In genomic region chr6:140853508-140853907, GRCm38 (mm10) we compare ENCODE assay signal across 8 mouse cellular contexts.
A peak's percentile ranks its signal among the peaks of the same experiment; 100 is the strongest.
DNase-seq lines count a peak whose midpoint lies in the region; ATAC-seq and TF ChIP-seq lines count a peak whose summit lies in the region.

No protein-coding gene starts in this region.

- no peak overlapping the region for H3K4me3 ChIP-seq in heart, postnatal 0 days (ENCODE audit: low read depth, low read length)
- no peak overlapping the region for H3K4me3 ChIP-seq in heart, embryonic 12.5 days
- H3K4me3 ChIP-seq in lung, adult 2 months (replicated peaks; ENCODE audit: extremely low read depth, low read depth, low read length): no peak overlapping the region

- H3K36me3 ChIP-seq in heart, postnatal 0 days (replicated peaks; ENCODE audit: control insufficient read depth, insufficient read depth, low read length): no peaks in the 10 kb centered on the region
- no peaks in the 10 kb centered on the region for H3K36me3 ChIP-seq in heart, embryonic 12.5 days

- H3K9me3 ChIP-seq in heart, postnatal 0 days (replicated peaks; ENCODE audit: control insufficient read depth, low read length): no peaks in the 10 kb centered on the region
- H3K9me3 ChIP-seq in heart, embryonic 12.5 days (replicated peaks): no peaks in the 10 kb centered on the region

- no peaks in the 10 kb centered on the region for H3K4me1 ChIP-seq in heart, postnatal 0 days (ENCODE audit: control insufficient read depth, insufficient read depth)
- peaks cover 13% of the 10 kb centered on the region; the same call in 1 of the 2 replicates for H3K4me1 ChIP-seq in heart, embryonic 12.5 days (replicated peaks)
- H3K4me1 ChIP-seq in lung, adult 2 months (ENCODE audit: control insufficient read depth, insufficient read depth, low read length): peaks cover 3% of the 10 kb centered on the region; the same call in 1 of the 2 replicates

- TF ChIP-seq POLR2A in lung, adult 2 months (IDR thresholded peaks at IDR 0.05; ENCODE audit: borderline replicate concordance, extremely low read depth, low read depth, low read length): no peak

- H3K27me3 ChIP-seq in heart, postnatal 0 days (ENCODE audit: control insufficient read depth, insufficient read depth, low read length): no peaks in the 10 kb centered on the region
- H3K27me3 ChIP-seq in heart, embryonic 12.5 days (replicated peaks): no peaks in the 10 kb centered on the region

- peak; percentile 63 for TF ChIP-seq CTCF in heart, postnatal 0 days (IDR thresholded peaks at IDR 0.05; ENCODE audit: low read depth)
- peak; percentile 50 for TF ChIP-seq CTCF in lung, adult 2 months (IDR thresholded peaks at IDR 0.05; ENCODE audit: insufficient read depth, low read length)

- no peak overlapping the region for H3K4me2 ChIP-seq in heart, postnatal 0 days (ENCODE audit: low read depth, low read length)
- H3K4me2 ChIP-seq in heart, embryonic 12.5 days: no peak overlapping the region

- TF ChIP-seq EP300 in heart, postnatal 0 days (IDR thresholded peaks at IDR 0.05; ENCODE audit: low read depth): no peak

- 37% methylated on average over 5 of the region's 5 CpGs for WGBS in heart, postnatal 0 days
- 47% methylated on average over 5 of the region's 5 CpGs for WGBS in heart, embryonic 12.5 days
- WGBS in lung, adult 2 months: 51% methylated on average over 5 of the region's 5 CpGs

- H3K27ac ChIP-seq in heart, postnatal 0 days (ENCODE audit: low read depth): no peak overlapping the region
- H3K27ac ChIP-seq in heart, embryonic 12.5 days (ENCODE audit: poor library complexity, severe bottlenecking): no peak overlapping the region

- no peak overlapping the region for H3K9ac ChIP-seq in heart, postnatal 0 days (replicated peaks; ENCODE audit: low read depth, low read length)
- no peak overlapping the region for H3K9ac ChIP-seq in heart, embryonic 12.5 days

- DNase-seq in heart, postnatal 0 days (ENCODE audit: low spot score): no peak
- DNase-seq in urinary bladder, postnatal 25 days (ENCODE audit: low spot score): peak; percentile 27
- no peak for DNase-seq in urinary bladder, adult 2 months (ENCODE audit: low spot score)
- DNase-seq in cerebellum, adult 9-10 months: peak; percentile 64
- DNase-seq in induced T-regulatory cell, adult 2 months (ENCODE audit: low read depth): peak; percentile 73
- DNase-seq in lung, adult 2 months: peak; percentile 28
- DNase-seq in thymus, postnatal 36 days: peak; percentile 15 to 26

- ATAC-seq in heart, postnatal 0 days (ENCODE audit: insufficient read depth, low read depth): no peak
- no peak for ATAC-seq in heart, embryonic 12.5 days (ENCODE audit: insufficient number of reproducible peaks, low FRiP score)

Comparison
In these comparisons a context has a peak if more than half of its experiments do, and no peak if none do; other contexts are left out.
1. DNase-seq: peak in urinary bladder, postnatal 25 days (single experiment), cerebellum, adult 9-10 months (single experiment), induced T-regulatory cell, adult 2 months (single experiment), lung, adult 2 months (single experiment) and thymus, postnatal 36 days (2 of 2); none in heart, postnatal 0 days (single experiment) and urinary bladder, adult 2 months (single experiment).